Mouse (Mus musculus) stomach, embryonic 16.5 days (tissue): ENCODE measurements around the gene Adamtsl5. TPM values are rescaled to one million over a fixed set of nuclear protein-coding genes. Genes with fewer than 3 reads are reported as not detected.
A peak's percentile ranks its signal among the peaks of the same experiment; 100 is the strongest.

Experiments
- ATAC-seq: fragments of 200-750 bp; cut with Nextera tagmentation; 2 replicates; pipeline ENCODE4 v1.8.0; 2017; ENCODE audit warnings: moderate number of reproducible peaks, moderate TSS enrichment; ENCODE audit not compliant: insufficient read depth, low FRiP score
- H3K27ac ChIP-seq: fragments of 300-500 bp; sonication (generic); 2 replicates; pipeline ENCODE4 v1.5.1; 2014; ENCODE audit warnings: low read length
- H3K27me3 ChIP-seq: fragments of 300-500 bp; sonication (generic); 2 replicates; pipeline ENCODE4 v1.6.1; 2014; ENCODE audit warnings: low read length, control low read depth, mixed read lengths; ENCODE audit not compliant: control insufficient read depth, insufficient read depth
- H3K36me3 ChIP-seq: fragments of 300-500 bp; sonication (generic); 2 replicates; pipeline ENCODE4 v1.6.1; 2014; ENCODE audit warnings: low read length; ENCODE audit not compliant: control insufficient read depth, insufficient read depth
- H3K4me1 ChIP-seq: fragments of 300-500 bp; sonication (generic); 2 replicates; pipeline ENCODE4 v1.6.1; 2014; ENCODE audit warnings: low read length, control low read depth, mixed read lengths; ENCODE audit not compliant: control insufficient read depth, insufficient read depth
- H3K4me2 ChIP-seq: fragments of 300-500 bp; sonication (generic); 2 replicates; pipeline ENCODE4 v1.6.1; 2014; ENCODE audit warnings: low read depth, low read length, mixed read lengths
- H3K4me3 ChIP-seq: fragments of 300-500 bp; sonication (generic); replicated peaks from 2 replicates; pipeline ENCODE4 v1.5.1; 2014; ENCODE audit warnings: mild to moderate bottlenecking, low read length
- H3K9ac ChIP-seq: fragments of 300-500 bp; sonication (generic); 2 replicates; pipeline ENCODE4 v1.6.1; 2014; ENCODE audit warnings: low read length
- H3K9me3 ChIP-seq: fragments of 300-500 bp; sonication (generic); replicated peaks from 2 replicates; pipeline ENCODE4 v1.6.1; 2016; ENCODE audit warnings: low read length, control low read depth; ENCODE audit not compliant: control insufficient read depth
- WGBS: fragments of 180-500 bp; shearing (Covaris S2); extraction: QIAGEN DNeasy Blood & Tissue Kit; methylation state at CpG from one replicate; pipeline ENCODE4 v1.1.7; 2014; 5-methylcytosine and 5-hydroxymethylcytosine counted together
- polyA plus RNA-seq: library from polyadenylated mRNA; unstranded; fragments of >200 nt; fragmentation: Nextera tagmentation; extraction: Ambion mirVana; gene quantifications from 2 replicates; pipeline ENCODE4 v1.2.1, GENCODE M21; 2015

The Adamtsl5 gene
- polyA plus RNA-seq: 22.0 and 24.0 TPM in 2 replicates

DNA sequence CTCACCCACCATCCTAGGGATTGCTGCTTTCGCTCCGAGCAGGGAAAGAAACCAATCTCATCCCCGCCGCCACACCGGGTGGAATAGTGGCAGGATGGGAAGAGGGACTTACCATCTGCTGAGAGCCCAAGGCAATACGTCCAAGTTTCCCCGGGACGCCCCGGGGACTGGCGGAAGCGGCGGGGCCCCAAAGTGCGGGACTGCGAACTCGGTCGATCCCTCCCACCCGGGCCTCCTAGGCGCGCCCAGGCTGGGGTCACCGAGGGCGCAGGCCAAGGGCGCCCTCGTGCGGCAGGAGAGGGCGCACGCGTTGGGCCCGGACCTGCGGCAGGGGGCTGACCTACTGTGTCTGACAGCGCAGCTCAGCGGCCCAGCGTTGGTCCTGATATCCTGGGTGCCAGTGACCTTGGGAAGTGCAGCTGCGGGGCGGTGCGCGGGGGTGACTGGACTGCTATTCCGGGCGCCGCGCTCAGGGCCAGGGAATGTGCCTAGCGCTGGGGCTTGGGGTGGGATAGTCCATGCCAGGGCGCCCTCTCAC, at the start of gene Adamtsl5:
Adamtsl5 (minus strand) TSS at position 169 of the 538 bp plus-strand sequence.
- Histone ChIP-seq H3K4me2 (peak within 1 kb of the TSS; percentile 57), H3K4me3 (peak within 1 kb of the TSS; percentile 45), H3K36me3 (no peaks in the 10 kb centered on the region), H3K27me3 (peaks cover 41% of the 10 kb centered on the region), H3K4me1 (peaks cover 45% of the 10 kb centered on the region), H3K27ac (peak within 1 kb of the TSS; percentile 63), H3K9ac (peak within 1 kb of the TSS; percentile 72), H3K9me3 (no peaks in the 10 kb centered on the region)
- under 1% methylated on average over 42 of the region's 42 CpGs for whole genome bisulfite sequencing
- ATAC-seq: peak; percentile 44; the same call in 1 of the 2 replicates

DNA sequence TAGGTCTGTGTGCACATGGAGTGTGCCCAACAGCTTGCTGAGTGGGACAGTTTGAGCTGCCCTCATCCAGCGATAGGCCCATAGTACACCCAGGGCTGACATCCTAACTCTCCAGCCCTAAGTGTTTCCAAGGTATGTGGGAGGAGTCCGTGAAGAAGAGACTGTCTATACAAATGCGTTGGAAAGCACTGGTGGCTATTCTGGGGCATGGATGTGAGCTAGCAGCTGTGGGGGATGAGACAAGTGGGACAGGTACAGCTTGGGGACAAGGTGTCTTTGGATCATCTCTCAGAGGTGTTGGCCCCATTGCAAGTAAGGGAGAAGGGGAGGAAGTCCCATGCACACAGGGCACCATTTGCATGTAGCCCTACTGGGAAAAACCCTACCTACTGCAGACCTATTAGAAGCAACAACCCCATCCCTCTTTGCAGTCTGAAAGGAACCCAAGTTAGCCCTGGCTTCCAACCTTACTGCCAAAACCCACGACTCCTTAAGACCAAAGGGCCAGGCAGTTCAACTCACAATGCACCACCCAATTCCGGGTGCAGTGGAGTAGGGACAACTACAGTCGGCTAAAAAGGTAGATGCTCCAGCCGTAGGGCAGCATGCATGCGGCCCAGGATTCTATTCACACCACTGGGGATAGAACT, 49.4 kb upstream of the Adamtsl5 start:
- peaks cover 20% of the 10 kb centered on the region for H3K4me1 ChIP-seq
- peaks cover 29% of the 10 kb centered on the region for H3K36me3 ChIP-seq
- H3K27me3 ChIP-seq: no peaks in the 10 kb centered on the region
- ATAC-seq: no peak
- peak overlapping the region; percentile 100 for H3K27ac ChIP-seq
- 35% methylated on average over 8 of the region's 8 CpGs for WGBS
- peak overlapping the region; percentile 94 for H3K9ac ChIP-seq
- no peaks in the 10 kb centered on the region for H3K9me3 ChIP-seq
- H3K4me2 ChIP-seq: peak overlapping the region; percentile 95
- H3K4me3 ChIP-seq: peak overlapping the region; percentile 81

DNA sequence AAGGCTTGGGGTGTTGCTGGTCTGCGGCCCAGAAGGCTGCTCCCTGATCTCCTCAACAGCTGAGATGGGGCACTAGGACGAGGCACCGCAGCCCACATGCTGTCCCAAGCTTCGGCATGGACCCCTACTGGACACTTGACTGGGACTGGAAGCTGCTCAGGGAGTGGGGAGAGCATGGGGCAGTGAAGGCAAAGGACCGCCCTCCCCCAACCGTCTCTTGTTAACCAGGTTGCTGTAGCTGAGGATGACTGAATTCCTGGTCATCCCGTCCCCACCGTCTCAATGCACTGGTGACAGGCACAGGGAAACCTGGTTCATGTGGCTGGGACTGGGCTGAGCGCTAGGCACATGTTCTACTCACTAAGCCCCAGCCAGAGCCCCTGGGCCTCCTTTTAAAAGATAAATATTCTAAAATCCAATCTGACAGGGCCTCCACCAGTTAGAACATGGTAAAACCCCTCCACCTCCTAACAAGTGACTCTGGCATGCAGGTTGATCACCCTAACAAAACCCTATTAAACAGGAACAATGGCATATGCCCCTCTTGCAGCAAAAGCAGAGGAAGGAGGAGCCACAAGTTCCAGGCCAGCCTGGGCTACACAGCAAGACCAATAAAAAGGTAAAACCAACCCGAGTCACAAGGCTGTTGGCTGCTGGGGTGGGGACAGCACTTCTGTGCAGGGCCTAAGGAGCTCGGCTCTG, 48.8 kb upstream of the Adamtsl5 start:
- H3K27me3 ChIP-seq: no peaks in the 10 kb centered on the region
- peak overlapping the region; percentile 100 for H3K27ac ChIP-seq
- H3K9me3 ChIP-seq: no peaks in the 10 kb centered on the region
- ATAC-seq: no peak
- peak overlapping the region; percentile 81 for H3K4me3 ChIP-seq
- 80% methylated on average over 11 of the region's 11 CpGs for WGBS
- H3K4me1 ChIP-seq: peaks cover 20% of the 10 kb centered on the region
- H3K36me3 ChIP-seq: peaks cover 31% of the 10 kb centered on the region
- peak overlapping the region; percentile 94 for H3K9ac ChIP-seq
- H3K4me2 ChIP-seq: peak overlapping the region; percentile 95

- no peaks in the 10 kb centered on the region for H3K27me3 ChIP-seq
- no peak overlapping the region for H3K4me2 ChIP-seq
- ATAC-seq: no peak
- H3K4me1 ChIP-seq: peaks cover 18% of the 10 kb centered on the region
- peaks cover 37% of the 10 kb centered on the region for H3K36me3 ChIP-seq
- H3K27ac ChIP-seq: no peak overlapping the region
- no peak overlapping the region for H3K9ac ChIP-seq
- H3K9me3 ChIP-seq: no peaks in the 10 kb centered on the region
- no peak overlapping the region for H3K4me3 ChIP-seq
- WGBS: 95% methylated on average over 35 of the region's 35 CpGs
Observed at GRCm38 (mm10) chr10:80395025-80395627, 46.9 kb upstream of the Adamtsl5 start.

DNA sequence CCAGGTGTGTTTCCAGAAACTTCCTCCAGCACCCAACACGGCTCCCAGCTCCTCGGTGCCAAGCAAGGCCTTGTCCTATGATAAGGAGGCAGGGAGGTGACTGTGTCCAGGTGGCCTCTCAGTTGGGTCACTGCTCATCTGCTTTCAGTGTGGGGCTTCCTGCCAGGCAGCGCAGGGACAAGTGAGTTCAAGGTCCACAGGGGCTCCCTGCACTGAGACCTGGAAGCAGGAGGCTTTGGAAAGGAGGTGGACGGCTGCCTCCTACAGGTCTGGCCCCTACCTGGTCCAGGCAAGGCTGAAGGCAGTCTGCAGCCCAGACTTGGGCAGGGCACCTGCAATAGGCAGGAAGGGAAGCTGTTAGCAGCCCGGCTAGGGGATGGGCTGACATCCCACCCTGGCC, 44.5 kb upstream of the Adamtsl5 start:
- Histone ChIP-seq H3K36me3 (peaks cover 37% of the 10 kb centered on the region), H3K4me2 (no peak overlapping the region), H3K4me3 (no peak overlapping the region), H3K27me3 (no peaks in the 10 kb centered on the region), H3K27ac (no peak overlapping the region), H3K4me1 (peaks cover 18% of the 10 kb centered on the region), H3K9ac (no peak overlapping the region), H3K9me3 (no peaks in the 10 kb centered on the region)
- WGBS: 86% methylated on average over 5 of the region's 5 CpGs
- ATAC-seq: no peak

DNA sequence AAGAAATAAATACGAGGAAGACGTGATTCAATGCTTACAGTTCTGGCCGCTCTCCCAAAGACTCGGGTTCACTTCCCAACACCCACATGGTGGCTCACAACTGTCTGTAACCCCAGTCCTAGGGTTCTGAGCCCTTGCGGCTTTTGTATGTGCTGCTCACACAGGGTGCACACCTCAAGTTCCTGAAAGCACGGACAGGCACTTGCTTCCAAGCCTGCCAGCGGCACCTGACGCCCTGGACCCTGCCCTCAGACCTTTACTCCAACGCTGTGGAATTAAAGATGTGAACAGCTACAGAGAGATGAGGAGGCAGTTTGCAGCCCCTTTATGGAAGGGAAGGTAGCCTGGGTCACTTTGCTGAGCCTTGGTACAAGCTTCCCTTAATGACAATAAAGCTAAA, 42.5 kb upstream of the Adamtsl5 start:
- Histone ChIP-seq H3K4me2 (no peak overlapping the region), H3K27me3 (no peaks in the 10 kb centered on the region), H3K27ac (no peak overlapping the region), H3K4me3 (no peak overlapping the region), H3K36me3 (peaks cover 37% of the 10 kb centered on the region), H3K9ac (no peak overlapping the region), H3K4me1 (peaks cover 9% of the 10 kb centered on the region), H3K9me3 (no peaks in the 10 kb centered on the region)
- no peak for ATAC-seq
- WGBS: 61% methylated on average over 9 of the region's 9 CpGs

GRCm38 (mm10) chr10:80389185-80389708, 41.0 kb upstream of the Adamtsl5 start:
- Histone ChIP-seq H3K4me3 (no peak overlapping the region), H3K27me3 (no peaks in the 10 kb centered on the region), H3K27ac (no peak overlapping the region), H3K9me3 (no peaks in the 10 kb centered on the region), H3K4me1 (peaks cover 22% of the 10 kb centered on the region), H3K4me2 (no peak overlapping the region), H3K9ac (no peak overlapping the region), H3K36me3 (peaks cover 24% of the 10 kb centered on the region)
- WGBS: 67% methylated on average over 4 of the region's 4 CpGs
- no peak for ATAC-seq

- Histone ChIP-seq H3K27me3 (no peaks in the 10 kb centered on the region), H3K4me1 (peaks cover 25% of the 10 kb centered on the region), H3K4me2 (no peak overlapping the region), H3K36me3 (peaks cover 19% of the 10 kb centered on the region), H3K9me3 (no peaks in the 10 kb centered on the region), H3K9ac (peak overlapping the region; percentile 81; the same call in 1 of the 2 replicates), H3K27ac (no peak overlapping the region), H3K4me3 (no peak overlapping the region)
- 29% methylated on average over 2 of the region's 2 CpGs for WGBS
- ATAC-seq: no peak
Observed at GRCm38 (mm10) chr10:80388731-80389130, 40.5 kb upstream of the Adamtsl5 start.
